Mouse (Mus musculus): ENCODE data around the gene Tex44. TPM values are rescaled to one million over a fixed set of nuclear protein-coding genes. Genes with fewer than 3 reads are reported as not detected.

The Tex44 gene
- total RNA-seq, 2 experiments from 2014 or later = not detected

DNA sequence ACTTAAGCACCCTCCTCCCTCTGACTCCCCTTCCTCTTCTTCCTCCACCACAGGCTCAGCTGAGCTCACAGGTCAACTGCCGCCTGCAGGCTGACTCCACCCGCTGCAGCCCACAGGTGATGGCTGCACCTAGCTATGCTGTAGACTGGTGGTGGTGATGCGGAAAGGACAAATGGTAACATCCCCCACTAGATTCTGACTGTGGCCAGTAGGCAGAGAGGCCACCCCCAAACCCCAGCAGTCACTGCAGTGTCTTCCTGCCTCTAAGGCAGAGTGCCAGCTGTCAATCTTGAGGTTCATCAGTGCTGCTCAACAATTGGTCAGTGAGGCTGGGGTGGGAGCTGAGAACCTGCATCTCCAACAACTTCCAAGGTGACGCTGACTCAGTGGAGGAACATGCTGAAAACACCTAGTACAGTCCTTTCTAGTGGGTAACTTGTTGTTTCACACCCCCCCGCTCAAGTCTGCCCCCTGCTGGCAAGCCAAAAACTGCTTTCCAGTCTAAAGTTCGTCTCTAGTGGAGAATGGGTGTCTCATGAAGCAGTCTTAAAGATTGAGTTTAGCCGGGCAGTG, 10.4 kb upstream of the Tex44 start:
- DNase-seq (ENCODE audit: low spot score in 2 of 2) = no peak
- intact Hi-C loops (cut with DNase I) = loop anchor here (5.0 kb wide), 1 partner anchor 38 kb away; no protein-coding TSS in a partner anchor

DNA sequence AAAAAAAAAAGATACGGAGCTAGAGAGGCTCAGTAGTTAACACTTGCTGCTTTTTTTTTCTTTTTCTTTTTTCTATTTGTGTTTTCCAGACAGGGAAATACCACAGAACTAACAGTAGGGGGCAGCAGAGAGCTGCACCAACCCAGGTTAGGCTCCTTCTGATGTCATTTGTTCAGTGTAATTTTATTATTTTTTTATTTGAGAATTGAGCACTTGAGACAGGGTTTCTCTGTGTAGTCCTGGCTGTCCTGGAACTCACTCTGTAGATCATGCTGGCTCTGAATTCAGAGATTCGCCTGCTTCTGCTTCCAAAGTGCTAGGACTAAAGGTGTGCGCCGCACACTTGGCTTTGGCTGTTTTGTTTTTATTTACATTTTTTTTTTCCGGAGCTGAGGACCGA, 9.8 kb upstream of the Tex44 start:
- intact Hi-C loops (cut with DNase I) = loop anchor here (5.0 kb wide), 1 partner anchor 39 kb away; no protein-coding TSS in a partner anchor
- no peak for DNase-seq (ENCODE audit: low spot score in 2 of 2)

DNA sequence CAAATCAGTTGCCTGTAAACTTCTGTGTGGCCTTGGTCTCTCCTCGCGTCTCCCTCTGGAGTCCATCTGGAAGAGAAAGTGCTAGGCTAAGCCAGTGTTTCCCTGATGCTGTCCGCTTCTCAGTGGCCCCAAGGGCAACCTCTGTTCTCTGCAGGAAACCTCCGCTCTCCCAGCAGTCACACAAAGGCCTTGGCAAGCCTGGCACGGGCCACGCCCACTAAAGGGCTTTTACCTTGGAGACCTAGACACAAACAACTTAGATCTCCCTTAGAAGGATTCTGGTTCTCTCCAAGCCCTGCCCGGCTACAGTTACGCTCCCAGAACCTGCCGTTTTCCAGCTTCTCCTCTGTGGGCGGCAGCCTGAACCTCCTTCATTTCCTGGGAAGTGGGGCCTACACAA, 5.1 kb upstream of the Tex44 start:
- DNase-seq (ENCODE audit: low spot score in 2 of 2) = no peak
- intact Hi-C loops (cut with DNase I) = no loop called here

DNA sequence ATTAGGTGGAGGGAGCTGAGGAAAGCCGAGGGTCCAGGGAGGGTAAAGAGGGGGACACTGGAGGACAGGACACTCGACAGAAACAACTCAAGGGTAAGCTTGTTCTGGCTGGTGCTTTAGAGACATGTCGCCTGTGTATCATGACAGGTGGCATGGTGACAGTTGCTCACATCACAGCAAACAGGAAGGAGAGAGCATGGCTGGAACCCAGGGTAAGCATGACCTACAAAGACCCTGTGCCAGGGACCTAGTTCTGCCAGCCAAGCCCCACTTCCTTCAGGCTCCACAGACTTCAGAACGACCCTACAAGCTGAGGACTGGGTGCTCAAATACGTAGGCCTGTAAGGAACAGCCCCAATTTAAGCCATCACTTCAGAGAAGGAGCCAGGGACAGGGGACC, 2.2 kb upstream of the Tex44 start:
- no peak for DNase-seq (ENCODE audit: low spot score in 2 of 2)
- intact Hi-C loops (cut with DNase I) = no loop called here

DNA sequence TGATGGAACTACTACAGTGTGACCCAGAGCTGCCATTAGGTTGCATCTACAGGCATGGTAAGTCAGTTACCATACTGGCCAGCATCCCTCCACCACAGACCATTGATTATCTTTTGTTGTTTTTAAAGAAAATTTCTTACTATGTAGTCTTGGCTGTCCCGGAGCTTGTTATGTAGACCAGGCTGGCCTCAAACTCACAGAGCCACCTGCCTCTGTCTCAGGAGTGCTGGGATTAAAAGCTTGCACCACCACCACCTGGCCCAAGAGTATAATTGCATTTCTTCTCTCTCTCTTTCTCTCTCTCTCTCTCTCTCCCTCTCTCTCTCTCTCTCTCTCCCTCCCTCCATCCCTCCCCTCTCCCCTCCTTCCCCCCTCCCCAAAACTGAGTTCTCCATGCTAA, 1.8 kb upstream of the Tex44 start:
- intact Hi-C loops (cut with DNase I) = no loop called here

DNA sequence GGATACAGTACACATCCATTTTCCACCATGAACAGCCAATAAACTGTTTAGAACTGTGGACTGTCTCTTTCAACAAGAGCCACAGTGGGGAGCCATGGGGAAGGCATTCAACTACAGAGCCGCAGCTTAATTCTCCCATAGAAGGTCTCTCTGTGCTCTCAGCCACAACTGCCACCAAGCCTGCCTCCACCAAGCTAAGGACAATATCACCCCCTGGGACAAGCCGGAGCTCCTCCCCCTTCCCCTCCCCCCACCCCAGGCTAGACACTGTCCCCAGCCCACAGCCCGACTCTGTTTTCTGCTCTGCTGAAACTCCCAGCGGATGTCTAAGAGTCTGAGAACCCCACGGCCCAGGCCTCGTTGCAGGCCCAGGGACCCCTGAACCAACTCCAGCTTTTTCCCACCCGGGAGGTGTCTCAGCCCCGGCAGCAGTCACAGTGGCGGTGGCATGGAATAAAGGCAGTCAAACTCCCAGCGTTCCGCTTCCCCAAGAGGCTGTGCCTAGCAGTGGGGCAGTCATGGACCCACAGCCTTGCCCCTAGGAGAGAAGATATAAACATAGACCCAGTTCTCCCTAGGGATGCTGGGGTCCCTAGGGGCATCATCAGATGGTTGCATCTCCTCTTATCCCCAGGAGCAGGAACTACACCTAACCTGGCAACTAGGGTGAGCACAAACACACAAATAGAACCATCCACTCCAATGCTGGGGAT, 1.1 kb upstream of the Tex44 start:
- no peak for DNase-seq (ENCODE audit: low spot score in 2 of 2)
- intact Hi-C loops (cut with DNase I) = no loop called here

More for the DNA sequence above, 1.8 kb upstream of the Tex44 start:
- DNase-seq (ENCODE audit: low spot score in 2 of 2) = no peak

DNA sequence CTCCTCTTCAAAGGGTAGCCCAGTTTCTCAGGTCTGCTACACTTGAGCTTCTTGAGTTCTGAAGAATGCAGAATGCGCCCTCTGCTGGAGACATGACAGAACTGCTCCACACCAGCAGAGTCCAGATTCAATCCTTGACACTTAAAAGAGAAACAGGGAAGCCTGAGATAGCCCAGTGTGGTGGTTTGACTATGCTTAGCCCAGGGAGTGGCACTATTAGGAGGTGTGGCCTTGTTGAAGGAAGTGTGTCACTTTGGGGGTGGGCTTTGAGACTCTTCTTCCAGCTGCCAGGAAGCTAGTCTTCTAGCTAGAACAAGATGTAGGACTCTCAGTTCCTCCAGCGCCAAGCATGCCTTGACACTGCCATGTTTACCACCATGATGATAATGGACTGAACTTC, 3.9 kb downstream of the Tex44 start:
- intact Hi-C loops (cut with DNase I) = loop anchor here (5.0 kb wide), 1 partner anchor 43 kb away; no protein-coding TSS in a partner anchor
- peak; percentile 88 to 89 for DNase-seq (ENCODE audit: low spot score in 2 of 2)

DNA sequence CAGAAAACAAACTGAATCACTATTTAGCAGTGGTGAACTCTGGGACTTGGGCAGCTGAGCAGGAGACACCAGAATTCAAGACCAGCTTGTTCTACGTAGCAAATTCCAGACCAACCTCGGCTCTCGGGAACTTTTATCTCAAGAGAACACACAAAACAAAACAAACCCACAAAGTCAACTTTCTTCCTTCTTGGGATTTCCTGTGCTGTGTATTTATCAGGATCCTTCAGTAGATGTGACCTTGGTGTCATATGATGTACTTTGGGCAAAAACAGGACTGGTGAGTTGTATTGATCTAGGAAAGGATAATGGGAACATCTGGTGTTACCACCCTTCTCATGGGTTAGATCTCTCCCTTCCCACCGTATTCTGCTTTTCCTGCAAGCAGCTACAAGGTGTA, 6.6 kb downstream of the Tex44 start:
- intact Hi-C loops (cut with DNase I) = loop anchor here (5.0 kb wide), 1 partner anchor 45 kb away; no protein-coding TSS in a partner anchor
- DNase-seq (ENCODE audit: low spot score in 2 of 2) = no peak

DNA sequence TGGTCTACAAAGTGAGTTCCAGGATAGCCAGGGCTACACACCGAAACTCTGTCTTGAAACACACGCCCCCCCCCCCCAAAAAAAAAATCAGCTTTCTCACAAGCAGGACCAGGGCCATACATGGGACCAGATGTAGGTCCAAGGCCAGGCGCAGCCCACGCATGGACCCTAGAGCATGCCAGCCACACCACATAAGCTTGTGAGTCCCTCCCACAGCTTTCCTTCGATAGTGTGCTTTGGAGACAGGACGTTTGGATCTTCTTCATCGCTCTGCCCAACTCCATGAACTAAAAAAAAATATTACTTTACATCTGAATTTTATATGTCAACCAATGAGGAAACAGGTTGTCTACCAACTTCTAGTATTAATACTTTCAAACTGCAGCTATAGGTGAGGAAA, 7.2 kb downstream of the Tex44 start:
- DNase-seq (ENCODE audit: low spot score in 2 of 2) = no peak
- intact Hi-C loops (cut with DNase I) = loop anchor here (5.0 kb wide), 1 partner anchor 46 kb away; no protein-coding TSS in a partner anchor

DNA sequence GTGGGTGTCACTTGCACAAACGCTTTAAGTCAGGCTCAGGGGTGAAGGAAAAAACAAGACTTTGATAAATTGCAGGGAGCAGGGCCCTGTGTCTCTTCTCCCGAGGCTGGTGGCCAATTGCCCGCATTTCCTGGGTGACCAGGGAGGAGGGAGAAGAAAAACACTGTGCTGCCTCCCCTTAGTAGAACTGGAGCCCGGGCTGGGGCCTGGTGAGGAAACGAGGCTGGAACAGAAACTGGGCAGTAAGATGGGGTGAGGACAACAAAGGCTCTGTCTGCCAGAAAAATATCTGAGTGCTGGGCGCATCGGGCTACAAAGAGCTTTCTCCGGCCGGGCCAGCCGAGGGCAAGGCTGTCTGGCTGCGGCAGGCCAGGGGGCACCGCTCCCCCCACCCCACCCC, 7.9 kb downstream of the Tex44 start:
- intact Hi-C loops (cut with DNase I) = loop anchor here (5.0 kb wide), 1 partner anchor 47 kb away; no protein-coding TSS in a partner anchor
- DNase-seq (ENCODE audit: low spot score in 2 of 2) = peak in 1 of 2 experiments; percentile 58

DNA sequence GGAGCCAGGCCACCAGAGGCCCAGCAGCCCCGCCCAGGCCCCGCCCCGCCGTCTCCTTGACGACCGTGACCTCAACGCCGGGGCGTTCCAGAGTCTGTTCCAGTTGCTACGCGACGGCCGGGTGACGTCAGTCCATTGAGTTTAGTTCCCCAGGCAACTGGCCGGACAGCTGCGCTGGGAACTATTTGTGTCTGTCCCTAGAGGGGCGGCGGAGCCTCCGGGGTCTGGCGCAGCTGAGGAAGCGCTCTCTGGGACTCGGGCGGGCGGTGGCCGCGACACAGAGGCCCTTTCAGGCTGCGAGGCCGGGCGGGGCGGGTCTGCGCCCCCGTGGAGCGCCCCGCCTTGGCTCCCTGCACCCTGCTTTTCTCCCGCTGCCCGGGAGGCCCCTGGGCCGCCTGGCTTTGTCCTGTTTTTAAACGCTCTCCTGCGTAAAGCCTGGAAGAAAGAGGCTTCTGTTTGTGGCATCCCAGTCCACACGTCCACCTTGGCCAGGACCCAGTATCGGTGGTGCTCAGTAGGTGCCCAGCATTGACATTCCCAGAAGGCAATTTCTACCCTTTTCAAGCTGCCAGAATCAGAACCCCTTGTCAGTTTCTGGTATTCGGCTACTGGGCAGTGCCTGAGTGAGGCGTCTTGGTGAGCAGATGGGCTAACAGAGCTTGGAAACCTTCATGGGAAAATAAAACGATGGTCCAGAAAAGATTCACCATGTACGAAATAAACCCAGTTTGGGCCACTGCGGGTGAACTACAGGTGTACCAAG, 8.5 kb downstream of the Tex44 start:
- intact Hi-C loops (cut with DNase I) = loop anchor here (5.0 kb wide), 1 partner anchor 47 kb away; no protein-coding TSS in a partner anchor
- peak; percentile 99 for DNase-seq (ENCODE audit: low spot score in 2 of 2)

DNA sequence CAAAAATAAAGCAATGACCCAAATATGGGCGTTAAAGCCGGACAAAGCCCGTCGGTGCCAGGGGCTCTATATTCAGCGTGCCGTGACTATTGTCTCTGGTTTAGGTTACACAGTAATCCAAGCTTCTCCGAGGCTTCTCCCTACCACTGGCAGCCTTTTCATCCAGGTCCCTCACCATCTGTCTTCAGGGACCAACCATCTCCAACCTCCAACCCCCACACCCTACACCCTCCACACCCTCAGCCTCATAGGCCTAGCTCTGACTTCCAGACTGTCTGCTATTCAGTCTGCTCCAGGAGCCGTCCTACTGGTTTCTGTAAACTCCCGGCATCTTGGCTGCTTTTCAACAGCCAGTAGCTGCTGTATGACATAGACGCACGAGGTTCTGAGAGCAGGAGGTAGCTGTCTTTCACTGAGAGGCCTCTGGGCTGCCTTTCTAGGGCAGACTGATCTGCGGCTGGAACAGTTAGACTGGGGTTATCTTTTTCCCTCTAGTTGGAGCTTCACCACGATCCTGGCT, 9.2 kb downstream of the Tex44 start:
- DNase-seq (ENCODE audit: low spot score in 2 of 2) = peak; percentile 68 to 83
- intact Hi-C loops (cut with DNase I) = no loop called here

DNA sequence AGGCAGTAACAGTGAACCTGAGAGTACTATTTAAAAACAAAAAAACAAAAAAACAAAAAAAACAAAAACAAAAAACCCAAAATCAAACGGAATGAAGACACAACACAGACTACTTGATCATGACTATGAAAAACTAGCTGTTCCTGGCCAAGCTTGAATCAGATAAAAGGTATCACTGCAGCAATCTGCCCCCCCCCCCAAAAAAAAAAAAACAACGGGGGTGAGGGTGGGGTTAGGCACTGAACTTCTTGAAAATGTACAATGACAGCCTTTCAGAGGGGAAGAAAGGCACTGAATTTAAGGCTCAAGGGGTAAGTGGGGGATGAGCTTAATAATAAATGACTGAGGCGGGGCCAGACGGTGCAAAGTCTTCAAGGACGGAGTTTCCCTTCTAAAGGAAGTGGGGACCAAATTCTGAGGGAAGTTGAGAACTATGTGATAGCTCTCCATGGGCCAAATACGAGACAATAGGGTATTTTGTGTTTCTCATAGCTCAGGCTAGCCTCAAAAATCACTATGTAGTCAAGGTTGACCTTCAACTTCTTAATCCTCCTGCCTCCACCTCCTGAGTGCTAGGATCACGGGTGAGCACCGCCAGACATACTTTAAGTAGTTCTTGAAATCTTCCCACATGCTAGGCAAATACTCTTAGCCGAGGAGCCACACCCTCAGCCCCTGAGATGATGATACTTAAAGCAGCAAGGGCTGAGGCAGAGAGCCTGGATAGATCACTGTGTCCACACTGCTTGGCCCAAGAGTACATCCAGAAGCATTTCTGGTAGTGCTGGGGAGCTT, 11.3 kb downstream of the Tex44 start:
- no peak for DNase-seq (ENCODE audit: low spot score in 2 of 2)
- intact Hi-C loops (cut with DNase I) = no loop called here

DNA sequence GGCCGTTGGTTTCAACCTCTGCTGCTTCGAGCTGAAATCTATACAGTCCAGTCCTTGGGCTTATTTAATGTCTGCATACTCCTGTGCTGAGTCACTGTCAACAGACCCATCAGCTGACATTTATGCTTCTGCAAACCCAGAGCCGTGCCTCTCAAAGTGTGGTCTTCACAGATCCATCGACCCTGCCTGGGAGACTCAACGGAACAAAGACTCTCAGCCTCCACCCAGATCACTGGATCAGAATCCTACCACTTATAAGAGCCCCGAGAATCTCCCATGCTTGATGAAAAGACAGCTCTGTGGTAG, 11.8 kb downstream of the Tex44 start:
- intact Hi-C loops (cut with DNase I) = no loop called here
- DNase-seq (ENCODE audit: low spot score in 2 of 2) = no peak

DNA sequence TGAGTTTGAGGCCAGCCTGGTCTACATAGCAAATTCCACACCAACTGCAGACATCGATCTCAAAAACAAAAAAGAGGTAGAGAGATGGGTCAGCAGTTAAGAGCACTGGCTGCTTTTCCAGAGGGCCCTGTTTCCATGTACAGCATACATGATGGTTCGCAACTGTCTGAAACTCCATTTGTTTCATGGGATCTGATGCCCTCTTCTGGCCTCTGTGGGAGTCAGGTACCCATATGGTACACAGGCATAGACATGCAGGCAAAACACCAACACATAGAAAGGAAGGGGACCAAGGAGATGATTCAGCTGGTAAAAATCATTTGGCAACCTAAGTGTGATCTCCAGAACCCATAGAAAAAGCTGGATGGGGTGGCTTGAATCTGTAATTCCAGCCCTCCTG, 12.4 kb downstream of the Tex44 start:
- intact Hi-C loops (cut with DNase I) = no loop called here
- DNase-seq (ENCODE audit: low spot score in 2 of 2) = peak; percentile 31 to 45

DNA sequence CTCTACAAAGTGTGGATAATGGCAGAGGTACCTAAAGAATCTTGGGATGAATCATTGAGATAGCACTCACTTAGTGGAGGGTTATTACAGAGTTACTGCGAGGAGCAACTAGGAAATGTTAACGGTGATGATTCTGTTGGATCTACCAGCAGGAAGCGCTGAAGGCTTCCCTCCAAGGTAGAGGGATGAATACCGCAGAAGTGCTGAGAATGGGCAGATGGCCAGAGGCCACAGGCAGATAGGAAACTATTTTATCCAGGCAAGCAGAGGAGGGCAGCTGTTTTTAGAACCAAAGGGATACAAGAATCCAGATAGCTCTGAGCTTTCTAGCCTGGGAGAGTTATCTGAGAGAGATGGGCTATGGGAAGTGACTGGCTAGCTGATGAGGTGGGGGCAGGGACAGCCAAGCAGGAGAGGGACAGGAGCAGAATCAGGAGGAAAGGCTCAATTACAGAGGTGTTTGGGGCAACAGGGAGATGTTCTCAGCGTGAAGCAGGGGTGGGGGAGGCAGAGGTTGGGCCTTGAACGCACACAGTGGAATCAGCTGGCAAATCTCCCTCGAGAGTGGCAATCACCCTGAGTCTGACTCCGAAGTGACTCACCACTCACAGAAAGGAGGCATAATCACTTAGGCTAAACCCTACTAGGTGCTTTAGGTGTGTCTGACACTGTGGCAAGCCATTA, 13.5 kb downstream of the Tex44 start:
- peak in 1 of 2 experiments; percentile 45 for DNase-seq (ENCODE audit: low spot score in 2 of 2)
- intact Hi-C loops (cut with DNase I) = loop anchor here (1.0 kb wide), 2 partner anchors 61 to 93 kb away; no protein-coding TSS in a partner anchor

DNA sequence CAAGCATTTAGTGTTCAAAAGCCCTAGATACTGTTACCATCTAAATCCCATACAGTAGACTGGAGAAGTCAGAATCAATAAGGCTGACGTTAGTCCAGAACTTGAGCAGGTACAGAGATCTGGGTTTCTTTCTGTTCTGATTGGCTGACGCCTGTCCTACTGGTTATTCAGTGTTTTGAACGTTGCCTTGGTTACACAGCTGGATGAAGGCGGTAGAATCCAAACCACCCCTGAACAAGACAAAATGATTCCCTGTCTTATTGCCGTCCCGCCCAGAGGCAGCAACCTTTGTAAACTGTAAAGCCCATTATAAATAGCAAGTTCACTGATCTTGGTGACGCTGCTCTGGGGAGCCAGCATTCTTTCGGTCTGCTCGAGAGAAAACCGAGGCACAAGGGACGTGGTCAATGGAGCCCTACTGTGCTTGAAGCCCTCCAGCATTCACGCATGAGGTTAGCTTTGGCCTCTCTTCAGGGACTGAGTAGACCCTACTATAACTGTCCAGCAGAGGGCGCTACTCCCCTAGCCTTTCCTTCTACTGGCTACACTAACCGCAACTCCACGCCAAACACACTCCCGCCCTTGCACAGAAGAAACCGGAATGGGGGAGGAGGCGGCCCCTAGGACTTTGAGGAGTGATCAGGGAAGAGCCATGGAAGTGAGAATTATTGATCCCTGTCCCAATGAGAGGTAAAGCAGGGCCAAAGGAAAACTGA, 14.2 kb downstream of the Tex44 start:
- DNase-seq (ENCODE audit: low spot score in 2 of 2) = peak; percentile 95 to 97
- intact Hi-C loops (cut with DNase I) = loop anchor here (1.0 kb wide), 2 partner anchors 60 to 92 kb away; no protein-coding TSS in a partner anchor
